Mouse (Mus musculus): ENCODE results near the gene Tepsin. TPM values are rescaled to one million over a fixed set of nuclear protein-coding genes. Genes with fewer than 3 reads are reported as not detected.

The Tepsin gene
- polyA plus RNA-seq, 1 experiment from 2014 or later = 20.8 TPM

- H3K4me3 ChIP-seq (replicated peaks) = no peak overlapping the region
- H3K9ac ChIP-seq = no peak overlapping the region
- H3K27ac ChIP-seq (replicated peaks) = no peak overlapping the region
- no peak overlapping the region for H3K4me2 ChIP-seq (replicated peaks)
- H3K27me3 ChIP-seq = no peaks in the 10 kb centered on the region
- no peak for ATAC-seq (ENCODE audit: insufficient number of reproducible peaks, low FRiP score, low TSS enrichment, low read depth)
- peaks cover 66% of the 10 kb centered on the region for H3K36me3 ChIP-seq
- WGBS = 78% methylated on average over 7 of the region's 7 CpGs
- H3K4me1 ChIP-seq = no peaks in the 10 kb centered on the region
- no peaks in the 10 kb centered on the region for H3K9me3 ChIP-seq (replicated peaks)
Measured at GRCm38 (mm10) chr11:120129281-120129680, 30.8 kb upstream of the Tepsin start.

- Histone ChIP-seq H3K4me1 (no peaks in the 10 kb centered on the region), H3K9me3 (replicated peaks) (no peaks in the 10 kb centered on the region), H3K4me2 (replicated peaks) (no peak overlapping the region), H3K4me3 (replicated peaks) (no peak overlapping the region), H3K27ac (replicated peaks) (no peak overlapping the region), H3K27me3 (no peaks in the 10 kb centered on the region), H3K9ac (no peak overlapping the region), H3K36me3 (peaks cover 63% of the 10 kb centered on the region)
- ATAC-seq (ENCODE audit: insufficient number of reproducible peaks, low FRiP score, low TSS enrichment, low read depth) = no peak
- 84% methylated on average over 2 of the region's 2 CpGs for WGBS
Measured at GRCm38 (mm10) chr11:120126845-120127244, 28.3 kb upstream of the Tepsin start.

GRCm38 (mm10) chr11:120122126-120122525 lies 23.6 kb upstream of the Tepsin start:
- no peak for ATAC-seq (ENCODE audit: insufficient number of reproducible peaks, low FRiP score, low TSS enrichment, low read depth)

GRCm38 (mm10) chr11:120120642-120121420 lies 22.3 kb upstream of the Tepsin start:
- Histone ChIP-seq H3K27ac (replicated peaks) (no peak overlapping the region), H3K27me3 (no peaks in the 10 kb centered on the region), H3K9me3 (replicated peaks) (no peaks in the 10 kb centered on the region), H3K4me3 (replicated peaks) (no peak overlapping the region), H3K36me3 (peaks cover 40% of the 10 kb centered on the region), H3K4me2 (replicated peaks) (no peak overlapping the region), H3K4me1 (peaks cover 15% of the 10 kb centered on the region; the same call in 1 of the 2 replicates), H3K9ac (no peak overlapping the region)
- WGBS = 78% methylated on average over 17 of the region's 17 CpGs
- ATAC-seq (ENCODE audit: insufficient number of reproducible peaks, low FRiP score, low TSS enrichment, low read depth) = no peak

More at GRCm38 (mm10) chr11:120122126-120122525, 23.6 kb upstream of the Tepsin start:
- Histone ChIP-seq H3K9me3 (replicated peaks) (no peaks in the 10 kb centered on the region), H3K27ac (replicated peaks) (no peak overlapping the region), H3K27me3 (no peaks in the 10 kb centered on the region), H3K4me2 (replicated peaks) (no peak overlapping the region), H3K4me1 (peaks cover 15% of the 10 kb centered on the region; the same call in 1 of the 2 replicates), H3K36me3 (peaks cover 38% of the 10 kb centered on the region), H3K4me3 (replicated peaks) (no peak overlapping the region), H3K9ac (no peak overlapping the region)
- WGBS = 81% methylated on average over 12 of the region's 12 CpGs

- no peak overlapping the region for H3K9ac ChIP-seq
- peaks cover 15% of the 10 kb centered on the region; the same call in 1 of the 2 replicates for H3K4me1 ChIP-seq
- H3K36me3 ChIP-seq = peaks cover 40% of the 10 kb centered on the region
- no peak for ATAC-seq (ENCODE audit: insufficient number of reproducible peaks, low FRiP score, low TSS enrichment, low read depth)
- H3K4me3 ChIP-seq (replicated peaks) = no peak overlapping the region
- WGBS = 54% methylated on average over 10 of the region's 10 CpGs
- H3K4me2 ChIP-seq (replicated peaks) = no peak overlapping the region
- H3K27ac ChIP-seq (replicated peaks) = no peak overlapping the region
- no peaks in the 10 kb centered on the region for H3K9me3 ChIP-seq (replicated peaks)
- no peaks in the 10 kb centered on the region for H3K27me3 ChIP-seq
Measured at GRCm38 (mm10) chr11:120119936-120120541, 21.5 kb upstream of the Tepsin start.

- ATAC-seq (ENCODE audit: insufficient number of reproducible peaks, low FRiP score, low TSS enrichment, low read depth) = no peak
- H3K4me2 ChIP-seq (replicated peaks) = no peak overlapping the region
- H3K4me3 ChIP-seq (replicated peaks) = no peak overlapping the region
- H3K27ac ChIP-seq (replicated peaks) = no peak overlapping the region
- peaks cover 40% of the 10 kb centered on the region for H3K36me3 ChIP-seq
- peaks cover 15% of the 10 kb centered on the region; the same call in 1 of the 2 replicates for H3K4me1 ChIP-seq
- no peak overlapping the region for H3K9ac ChIP-seq
- 93% methylated on average over 7 of the region's 7 CpGs for WGBS
- H3K9me3 ChIP-seq (replicated peaks) = no peaks in the 10 kb centered on the region
- H3K27me3 ChIP-seq = no peaks in the 10 kb centered on the region
Measured at GRCm38 (mm10) chr11:120119108-120119507, 20.6 kb upstream of the Tepsin start.

GRCm38 (mm10) chr11:120117626-120118025 lies 19.1 kb upstream of the Tepsin start:
- Histone ChIP-seq H3K4me2 (replicated peaks) (no peak overlapping the region), H3K9ac (no peak overlapping the region), H3K27ac (replicated peaks) (no peak overlapping the region), H3K4me3 (replicated peaks) (no peak overlapping the region), H3K9me3 (replicated peaks) (no peaks in the 10 kb centered on the region), H3K36me3 (peaks cover 28% of the 10 kb centered on the region), H3K27me3 (no peaks in the 10 kb centered on the region), H3K4me1 (peaks cover 15% of the 10 kb centered on the region; the same call in 1 of the 2 replicates)
- no peak for ATAC-seq (ENCODE audit: insufficient number of reproducible peaks, low FRiP score, low TSS enrichment, low read depth)
- WGBS = 84% methylated on average over 2 of the region's 2 CpGs

GRCm38 (mm10) chr11:120114488-120115215 lies 16.1 kb upstream of the Tepsin start:
- Histone ChIP-seq H3K27ac (replicated peaks) (no peak overlapping the region), H3K4me3 (replicated peaks) (no peak overlapping the region), H3K4me2 (replicated peaks) (no peak overlapping the region), H3K9me3 (replicated peaks) (no peaks in the 10 kb centered on the region), H3K27me3 (no peaks in the 10 kb centered on the region), H3K4me1 (0 out of 2 replicates have a peak, but pooled peaks cover 9% of the 10 kb centered on the region), H3K36me3 (peaks cover 27% of the 10 kb centered on the region; the same call in 1 of the 2 replicates), H3K9ac (no peak overlapping the region)
- WGBS = 67% methylated on average over 21 of the region's 21 CpGs
- no peak for ATAC-seq (ENCODE audit: insufficient number of reproducible peaks, low FRiP score, low TSS enrichment, low read depth)

- Histone ChIP-seq H3K27me3 (no peaks in the 10 kb centered on the region), H3K4me2 (replicated peaks) (no peak overlapping the region), H3K4me3 (replicated peaks) (no peak overlapping the region), H3K4me1 (0 out of 2 replicates have a peak, but pooled peaks cover 7% of the 10 kb centered on the region), H3K9me3 (replicated peaks) (no peaks in the 10 kb centered on the region), H3K9ac (no peak overlapping the region), H3K36me3 (peaks cover 29% of the 10 kb centered on the region), H3K27ac (replicated peaks) (no peak overlapping the region)
- no peak for ATAC-seq (ENCODE audit: insufficient number of reproducible peaks, low FRiP score, low TSS enrichment, low read depth)
- whole genome bisulfite sequencing = 86% methylated on average over 4 of the region's 4 CpGs
Measured at GRCm38 (mm10) chr11:120112136-120112535, 13.6 kb upstream of the Tepsin start.

- no peak overlapping the region for H3K9ac ChIP-seq
- 0 out of 2 replicates have a peak, but pooled peaks cover 7% of the 10 kb centered on the region for H3K4me1 ChIP-seq
- H3K4me3 ChIP-seq (replicated peaks) = no peak overlapping the region
- no peak for ATAC-seq (ENCODE audit: insufficient number of reproducible peaks, low FRiP score, low TSS enrichment, low read depth)
- no peak overlapping the region for H3K4me2 ChIP-seq (replicated peaks)
- H3K36me3 ChIP-seq = peaks cover 29% of the 10 kb centered on the region
- 8% methylated on average over 2 of the region's 2 CpGs for WGBS
- H3K27ac ChIP-seq (replicated peaks) = no peak overlapping the region
- H3K9me3 ChIP-seq (replicated peaks) = no peaks in the 10 kb centered on the region
- H3K27me3 ChIP-seq = no peaks in the 10 kb centered on the region
Measured at GRCm38 (mm10) chr11:120111033-120111432, 12.5 kb upstream of the Tepsin start.

- no peaks in the 10 kb centered on the region for H3K27me3 ChIP-seq
- no peak for ATAC-seq (ENCODE audit: insufficient number of reproducible peaks, low FRiP score, low TSS enrichment, low read depth)
Measured at GRCm38 (mm10) chr11:120110554-120110953, 12.0 kb upstream of the Tepsin start.

More at GRCm38 (mm10) chr11:120110554-120110953, 12.0 kb upstream of the Tepsin start:
- H3K9ac ChIP-seq = no peak overlapping the region
- WGBS = 69% methylated on average over 7 of the region's 7 CpGs
- peaks cover 33% of the 10 kb centered on the region for H3K36me3 ChIP-seq
- H3K4me3 ChIP-seq (replicated peaks) = no peak overlapping the region
- H3K4me2 ChIP-seq (replicated peaks) = no peak overlapping the region
- H3K4me1 ChIP-seq = 0 out of 2 replicates have a peak, but pooled peaks cover 7% of the 10 kb centered on the region
- H3K27ac ChIP-seq (replicated peaks) = no peak overlapping the region
- no peaks in the 10 kb centered on the region for H3K9me3 ChIP-seq (replicated peaks)
